Mouse (Mus musculus) lung, adult 2 months (tissue): ENCODE measurements around the gene Hpcal1. TPM values are rescaled to one million over a fixed set of nuclear protein-coding genes. Genes with fewer than 3 reads are reported as not detected.
A peak's percentile ranks its signal among the peaks of the same experiment; 100 is the strongest.

Experiments used
- DNase-seq: peaks from one replicate; pipeline ENCODE4 v3.0.0; 2022
- H3K4me1 ChIP-seq: fragments of 200-500 bp; 2 replicates; pipeline ENCODE4 v1.6.1; 2011; ENCODE audit warnings: low read length; ENCODE audit not compliant: control insufficient read depth, insufficient read depth
- H3K4me3 ChIP-seq: fragments of 200-500 bp; replicated peaks from 2 replicates; pipeline ENCODE3; 2011; ENCODE audit warnings: low read depth, mild to moderate bottlenecking, control low read depth, low read length; ENCODE audit errors: extremely low read depth
- CTCF ChIP-seq: fragments of 200-500 bp; IDR thresholded peaks from 2 replicates; pipeline ENCODE4 v1.5.1; 2011; ENCODE audit warnings: mild to moderate bottlenecking, low read length, control low read depth; ENCODE audit not compliant: insufficient read depth
- POLR2A ChIP-seq: fragments of 200-500 bp; IDR thresholded peaks from 2 replicates; pipeline ENCODE4 v1.6.1; 2011; ENCODE audit warnings: low read depth, mild to moderate bottlenecking, control low read depth, low read length, borderline replicate concordance; ENCODE audit errors: extremely low read depth
- WGBS: fragments of 180-500 bp; shearing (Covaris S2); methylation state at CpG from one replicate; pipeline ENCODE4 v1.1.7; 2018; 5-methylcytosine and 5-hydroxymethylcytosine counted together
- polyA plus RNA-seq: library from polyadenylated mRNA; depleted of rRNA; stranded (reverse); fragments of >200 nt; gene quantifications from 2 replicates; pipeline ENCODE4 v1.2.3, GENCODE M21; 2012

Gene Hpcal1
- polyA plus RNA-seq, 1 experiment: 222 TPM

DNA sequence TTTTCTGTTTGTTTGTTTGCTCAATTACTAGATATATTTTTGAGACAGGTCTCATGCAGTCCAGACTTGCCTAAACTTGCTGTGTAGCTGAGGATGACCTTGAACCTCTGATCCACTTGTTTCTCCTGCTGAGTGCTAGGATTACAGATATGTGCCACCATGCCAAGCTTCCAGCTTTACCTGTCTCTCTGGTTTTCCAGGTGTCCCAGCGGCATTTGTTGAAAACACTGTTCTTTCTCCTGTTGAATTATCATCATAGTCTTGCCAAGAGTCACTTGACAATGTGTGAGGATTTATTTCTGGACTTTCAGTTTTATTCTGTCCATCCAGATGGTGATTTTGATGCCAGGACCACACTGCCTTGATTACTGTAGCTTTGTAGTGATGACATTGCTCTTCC is 6.3 kb upstream of the Hpcal1 start:
- no peak overlapping the region for H3K4me3 ChIP-seq
- no peaks in the 10 kb centered on the region for H3K4me1 ChIP-seq
- DNase-seq: no peak
- no peak for TF ChIP-seq POLR2A
- no peak for TF ChIP-seq CTCF
- 70% methylated on average over 1 of the region's 1 CpGs for WGBS

DNA sequence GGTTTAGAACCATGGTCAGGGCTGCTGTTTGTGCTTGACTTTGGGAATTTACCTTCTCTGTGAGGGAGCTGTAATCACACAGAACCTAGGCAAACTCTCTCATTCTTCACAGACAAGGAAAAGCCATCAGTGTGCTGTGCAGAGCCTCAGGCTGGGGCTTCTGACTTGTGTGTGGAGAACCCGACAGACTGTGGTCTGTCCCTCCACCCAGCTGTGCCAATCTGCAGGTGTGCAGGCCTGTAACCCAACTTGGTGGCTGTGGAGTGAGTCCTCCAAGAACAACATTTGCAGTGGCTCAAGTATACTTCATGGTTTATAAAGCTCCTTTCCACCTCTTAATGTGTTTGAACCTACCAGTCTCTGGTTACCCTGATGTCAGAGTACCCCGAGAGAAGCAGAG is 4.5 kb upstream of the Hpcal1 start:
- no peak for TF ChIP-seq CTCF
- no peak for DNase-seq
- Histone ChIP-seq H3K4me1 (peaks cover 4% of the 10 kb centered on the region), H3K4me3 (no peak overlapping the region)
- 51% methylated on average over 2 of the region's 2 CpGs for WGBS

DNA sequence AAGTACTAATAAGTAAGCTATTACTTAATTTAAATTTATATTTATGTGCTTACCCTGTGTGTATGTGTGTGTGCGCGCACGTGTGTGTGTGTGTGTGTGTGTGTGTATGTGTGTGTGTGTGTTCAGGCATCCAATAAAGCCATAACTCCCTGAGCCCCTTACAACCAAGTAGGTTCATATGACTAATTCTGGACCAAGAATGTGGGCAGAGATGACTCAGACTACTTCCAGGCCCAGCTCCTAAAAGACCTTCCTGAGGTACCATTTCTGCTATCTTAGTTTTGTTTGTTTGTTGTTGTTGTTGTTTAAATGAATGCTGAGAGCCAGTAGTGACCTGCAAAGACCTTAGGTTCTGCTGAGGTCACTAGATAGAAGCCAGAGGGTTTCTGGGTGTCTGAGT is 1.7 kb upstream of the Hpcal1 start:
- H3K4me3 ChIP-seq: no peak overlapping the region
- peaks cover 13% of the 10 kb centered on the region for H3K4me1 ChIP-seq
- no peak for TF ChIP-seq POLR2A
- TF ChIP-seq CTCF: no peak
- 92% methylated on average over 3 of the region's 3 CpGs for WGBS
- no peak for DNase-seq

DNA sequence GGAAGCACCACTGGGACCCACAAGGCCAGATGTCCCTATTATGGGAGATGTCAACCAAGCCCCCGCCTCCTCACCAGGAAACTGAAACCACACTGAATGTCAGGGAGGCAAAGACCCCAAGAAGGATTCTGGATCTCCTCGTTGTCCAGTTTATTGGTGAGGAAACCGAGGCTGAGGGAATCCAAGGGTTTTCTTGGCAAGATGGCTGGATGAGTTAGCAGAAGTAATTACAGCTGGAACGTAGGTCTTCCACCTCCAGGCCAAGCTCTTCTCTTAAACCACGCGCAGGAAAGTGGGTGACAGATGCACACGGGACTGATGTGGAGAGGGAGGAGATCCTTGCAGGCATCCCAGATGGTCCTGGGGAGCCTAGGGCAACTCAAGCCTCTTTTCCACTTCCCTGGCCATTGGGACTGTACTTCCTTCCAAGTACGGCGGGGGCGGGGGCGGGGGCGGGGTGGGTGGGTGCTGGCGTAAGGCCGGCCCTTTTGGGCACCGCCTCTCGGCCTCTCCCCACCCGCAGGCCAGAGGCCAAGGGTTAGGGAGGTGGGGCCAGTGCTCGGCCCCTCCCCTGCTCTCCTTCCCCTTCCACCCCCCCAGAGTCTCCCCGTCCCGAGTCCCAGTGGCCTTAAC is 609 bp upstream of the Hpcal1 start:
- 8% methylated on average over 20 of the region's 20 CpGs for WGBS
- peak overlapping the region; percentile 100 for H3K4me3 ChIP-seq
- H3K4me1 ChIP-seq: peaks cover 22% of the 10 kb centered on the region
- no peak for DNase-seq
- no peak for TF ChIP-seq POLR2A
- TF ChIP-seq CTCF: no peak

DNA sequence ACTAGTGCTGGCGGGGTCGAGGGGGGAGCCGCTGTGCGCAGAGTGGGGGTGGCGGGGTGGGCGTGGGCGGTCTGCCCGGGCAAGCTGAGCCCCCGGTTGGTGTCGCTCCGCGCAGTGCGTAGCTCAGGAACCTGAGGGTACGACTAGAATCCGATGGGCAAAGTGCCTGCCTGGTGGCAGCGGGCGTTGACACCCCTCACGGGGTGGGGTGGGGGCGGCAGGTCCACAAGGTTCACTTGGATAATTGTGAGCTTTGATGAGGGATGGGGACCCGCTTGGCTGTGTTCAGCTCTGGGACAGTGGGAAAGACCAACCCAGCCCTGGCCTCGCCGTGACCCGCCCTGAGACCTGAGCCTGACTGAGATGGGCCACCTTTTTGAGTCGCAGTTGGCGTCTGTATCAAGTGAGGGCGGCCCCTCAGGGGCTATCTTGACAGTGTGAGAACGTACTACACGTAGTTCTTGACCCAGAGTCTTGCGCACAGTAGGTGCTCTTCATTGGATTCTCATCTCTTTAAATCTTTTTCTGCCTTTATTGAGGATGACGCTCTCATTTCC is 742 bp downstream of the Hpcal1 start:
- WGBS: under 1% methylated on average over 30 of the region's 30 CpGs

DNA sequence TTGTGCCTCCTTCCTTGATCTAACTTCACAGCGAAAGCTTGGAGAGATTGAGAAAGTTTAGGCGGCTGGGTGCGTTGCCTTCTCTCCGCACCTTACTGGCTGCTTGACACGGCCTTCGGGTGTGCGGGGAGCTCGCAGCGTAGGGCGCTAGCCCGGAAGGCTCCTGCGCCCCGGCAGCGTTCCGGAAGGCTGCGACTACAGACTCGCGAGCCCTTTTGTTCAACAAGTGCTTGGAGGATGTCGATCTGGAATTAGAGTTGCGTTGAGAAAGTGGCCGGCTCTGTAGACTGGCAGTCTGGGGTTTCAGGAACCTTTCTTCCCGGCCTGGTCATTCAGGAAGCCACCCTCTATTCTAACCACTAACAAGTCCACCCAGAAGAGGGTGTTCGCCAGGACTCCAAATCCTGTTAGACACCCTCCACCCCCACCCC is 1.2 kb downstream of the Hpcal1 start:
- TF ChIP-seq CTCF (no peak), POLR2A (no peak)
- Histone ChIP-seq H3K4me3 (peak overlapping the region; percentile 100), H3K4me1 (peaks cover 33% of the 10 kb centered on the region)
- DNase-seq: peak; percentile 64
- WGBS: under 1% methylated on average over 23 of the region's 23 CpGs

More for the DNA sequence above, 742 bp downstream of the Hpcal1 start:
- no peak for TF ChIP-seq POLR2A
- no peak for TF ChIP-seq CTCF
- H3K4me3 ChIP-seq: peak overlapping the region; percentile 100
- DNase-seq: peak; percentile 60
- H3K4me1 ChIP-seq: peaks cover 30% of the 10 kb centered on the region

DNA sequence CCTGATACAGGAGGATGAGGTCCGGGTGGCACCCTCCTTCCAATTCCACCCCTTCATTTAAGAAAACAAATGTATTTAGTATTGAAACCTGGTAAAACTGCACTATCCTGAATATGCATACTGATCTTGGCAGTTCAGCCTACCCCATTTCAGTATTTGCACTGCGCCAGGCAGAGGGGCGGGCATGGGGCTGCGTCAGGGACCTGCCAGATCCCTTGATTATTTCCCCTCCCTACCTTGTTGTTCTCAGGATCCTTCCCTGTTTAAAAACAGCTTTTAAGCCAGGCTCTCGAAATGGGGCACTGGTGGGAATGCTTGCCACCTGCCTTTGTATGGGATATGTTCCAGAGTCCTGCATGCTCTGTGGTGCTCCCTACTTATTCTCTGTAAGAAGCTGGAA is 1.7 kb downstream of the Hpcal1 start:
- H3K4me3 ChIP-seq: peak overlapping the region; percentile 100
- DNase-seq: peak; percentile 32
- 19% methylated on average over 5 of the region's 5 CpGs for WGBS
- TF ChIP-seq POLR2A: no peak
- TF ChIP-seq CTCF: no peak
- peaks cover 37% of the 10 kb centered on the region for H3K4me1 ChIP-seq

DNA sequence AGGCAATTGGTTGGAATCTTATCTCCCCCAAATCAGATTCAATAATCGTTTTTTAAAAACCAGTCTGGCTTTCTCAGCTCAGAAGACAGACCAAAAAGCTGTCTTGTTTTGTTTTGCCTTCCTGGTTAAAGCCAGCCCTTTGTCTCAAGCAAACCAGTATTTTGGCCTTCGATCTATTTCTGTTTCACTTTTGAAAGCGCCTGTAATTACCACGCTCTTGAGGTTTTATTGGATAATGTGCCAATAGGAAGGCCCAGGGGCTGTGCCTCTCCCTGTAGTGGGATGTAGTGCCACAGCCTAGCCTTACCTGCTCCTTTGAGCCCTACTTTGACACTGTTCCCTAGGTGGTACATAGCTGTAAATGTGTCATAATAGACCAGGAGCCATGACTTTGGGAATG is 2.3 kb downstream of the Hpcal1 start:
- TF ChIP-seq POLR2A (no peak), CTCF (no peak)
- H3K4me1 ChIP-seq: peaks cover 39% of the 10 kb centered on the region
- peak; percentile 40 for DNase-seq
- WGBS: 11% methylated on average over 4 of the region's 4 CpGs
- no peak overlapping the region for H3K4me3 ChIP-seq

DNA sequence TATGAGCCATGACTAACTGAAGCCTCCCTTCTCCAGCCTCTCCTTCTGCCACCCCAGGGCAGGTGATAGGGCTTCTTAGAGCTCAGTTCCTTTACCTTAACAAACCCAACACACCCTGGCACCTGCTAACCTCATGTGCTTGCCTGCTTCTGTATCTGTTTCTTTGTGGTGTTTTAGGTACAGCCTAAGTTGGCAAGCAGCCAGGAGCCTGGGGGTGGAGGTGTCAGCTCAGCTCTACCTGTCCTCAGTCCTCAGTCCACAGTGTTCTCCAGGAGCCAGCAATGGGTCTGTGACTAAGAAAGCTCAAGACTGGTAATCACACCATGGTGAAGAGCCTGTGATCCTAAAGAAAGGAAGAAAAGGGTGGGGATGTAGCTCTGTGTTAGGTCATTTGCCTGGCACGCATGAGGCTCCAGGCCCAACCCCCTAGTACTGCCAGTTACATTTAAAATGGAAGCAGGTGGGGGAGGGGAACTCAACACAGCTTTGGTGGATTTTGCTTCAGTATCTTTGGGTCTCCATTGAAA is 4.0 kb downstream of the Hpcal1 start:
- no peak for DNase-seq
- TF ChIP-seq CTCF: no peak
- H3K4me1 ChIP-seq: peaks cover 43% of the 10 kb centered on the region
- no peak overlapping the region for H3K4me3 ChIP-seq
- WGBS: 31% methylated on average over 1 of the region's 1 CpGs

DNA sequence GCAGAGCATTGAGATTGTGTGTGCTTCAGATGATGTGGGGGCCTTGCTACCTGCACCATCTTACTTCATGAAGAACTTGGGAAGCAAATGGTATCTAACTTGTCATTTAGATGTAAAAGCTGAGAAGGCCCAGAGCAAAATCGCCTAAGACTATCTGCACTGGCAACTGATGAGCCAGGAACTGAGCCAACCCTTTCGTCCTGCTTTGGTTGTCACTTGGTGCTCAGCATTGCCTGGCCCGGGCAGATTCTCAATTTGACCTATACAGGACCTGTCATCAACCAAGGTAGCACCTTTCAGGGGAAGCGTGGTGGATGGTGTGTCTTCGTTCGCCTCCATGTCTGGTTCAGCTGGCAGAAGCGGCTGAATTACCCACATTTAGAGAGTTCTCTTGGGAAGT is 5.7 kb downstream of the Hpcal1 start:
- Histone ChIP-seq H3K4me3 (no peak overlapping the region), H3K4me1 (peaks cover 48% of the 10 kb centered on the region)
- 80% methylated on average over 7 of the region's 7 CpGs for WGBS
- TF ChIP-seq POLR2A: no peak
- TF ChIP-seq CTCF: no peak
- no peak for DNase-seq
